Mouse (Mus musculus) G1E (cell line): Measurements from ENCODE around the gene Yipf3.

Experiments
- CTCF ChIP-seq: IDR thresholded peaks from 2 replicates; pipeline ENCODE4 v1.5.1; 2012; ENCODE audit warnings: low read depth, low read length, inconsistent platforms, mixed read lengths
- GATA1 ChIP-seq: IDR thresholded peaks from 2 replicates; pipeline ENCODE4 v1.6.1; 2012; ENCODE audit warnings: borderline replicate concordance, low read length, inconsistent platforms, mixed read lengths
- GATA2 ChIP-seq: IDR thresholded peaks from 2 replicates; pipeline ENCODE4 v1.6.1; 2012; ENCODE audit warnings: low read depth, low read length, inconsistent platforms, borderline replicate concordance
- POLR2AphosphoS5 ChIP-seq: IDR thresholded peaks from 2 replicates; pipeline ENCODE4 v1.6.1; 2012; ENCODE audit warnings: low read depth, low read length, inconsistent platforms; ENCODE audit not compliant: insufficient replicate concordance
- TAL1 ChIP-seq: conservative IDR thresholded peaks from 2 replicates; pipeline ENCODE4 v1.6.1; 2012; ENCODE audit warnings: low read depth, low read length, inconsistent platforms, mixed read lengths

DNA sequence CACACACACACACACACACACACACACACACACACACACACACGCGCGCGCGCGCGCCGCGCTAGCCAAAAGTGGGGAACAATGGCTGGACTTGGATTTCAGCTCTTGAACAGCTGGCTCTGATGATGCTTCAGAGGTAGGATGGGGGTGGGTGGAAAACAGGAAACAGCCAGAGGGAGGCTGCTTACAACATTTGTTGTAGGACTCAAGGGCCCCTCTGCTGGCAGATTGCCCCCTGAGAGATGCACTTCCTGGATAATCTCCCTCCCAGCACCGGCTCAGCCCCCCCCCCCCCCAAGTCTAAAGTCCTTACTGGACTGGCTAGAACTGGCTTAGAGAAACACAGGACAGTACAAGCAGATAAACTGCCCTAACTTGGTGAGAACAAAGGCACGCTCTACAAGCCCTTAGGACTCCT lies 39.8 kb downstream of the Yipf3 start:
- TF ChIP-seq CTCF (no peak), TAL1 (no peak), POLR2AphosphoS5 (no peak), GATA1 (no peak), GATA2 (no peak)
